Mouse (Mus musculus) gastrocnemius, postnatal 25 days (tissue): ENCODE results near the gene Mad2l1bp. TPM values are rescaled to one million over a fixed set of nuclear protein-coding genes. Genes with fewer than 3 reads are reported as not detected.
A peak's percentile ranks its signal among the peaks of the same experiment; 100 is the strongest.

Experiments used
- DNase-seq: peaks from one replicate; pipeline ENCODE4 v3.0.0; 2022
- long read RNA-seq, 2 experiments: library from polyadenylated mRNA; stranded (forward); transcript quantifications; one replicate each; pipeline ENCODE4 v2.0.0; 2021
- total RNA-seq, 2 experiments: library from RNA; stranded (reverse); gene quantifications; 1 replicate in 1 of 2; 2 replicates in 1 of 2; pipeline ENCODE4 v1.2.3; 2021

Gene Mad2l1bp
- 10 to 100 TPM; 16.5 to 18.3 TPM for total RNA-seq
- long read RNA-seq, experiment 1, transcript Mad2l1bp-201 (3 exons, 1,272 nt): major isoform, 57 of 62 reads
- long read RNA-seq, experiment 1, partial matches to known transcripts: 2 of 62 reads
- long read RNA-seq, experiment 1, other reads (novel, unspliced or antisense): 3 of 62 reads
- long read RNA-seq, experiment 2, transcript Mad2l1bp-201 (3 exons, 1,272 nt): major isoform, 29 of 33 reads
- long read RNA-seq, experiment 2, partial matches to known transcripts: 0 of 33 reads
- long read RNA-seq, experiment 2, other reads (novel, unspliced or antisense): 4 of 33 reads

- DNase-seq: peak; percentile 88
Observed at GRCm38 (mm10) chr17:46152847-46153782, at the start of gene Mad2l1bp. Mad2l1bp (minus strand) TSS chr17:46153553.

- DNase-seq: peak; percentile 9
Observed at GRCm38 (mm10) chr17:46203078-46203477, 49.7 kb upstream of the Mad2l1bp start.

- DNase-seq: peak; percentile 94
Observed at GRCm38 (mm10) chr17:46202421-46203071, 49.2 kb upstream of the Mad2l1bp start, which contains the start of the genes Polh and Xpo5. Polh (minus strand) TSS chr17:46202645. Xpo5 (plus strand) TSS chr17:46202782.

- DNase-seq: no peak
Observed at GRCm38 (mm10) chr17:46201151-46201550, 47.8 kb upstream of the Mad2l1bp start.

GRCm38 (mm10) chr17:46188829-46189228 is 35.5 kb upstream of the Mad2l1bp start:
- no peak for DNase-seq

GRCm38 (mm10) chr17:46182273-46182672 is 28.9 kb upstream of the Mad2l1bp start:
- DNase-seq: no peak

GRCm38 (mm10) chr17:46170538-46170937 is 17.2 kb upstream of the Mad2l1bp start:
- DNase-seq: no peak

GRCm38 (mm10) chr17:46168768-46169167 is 15.4 kb upstream of the Mad2l1bp start:
- no peak for DNase-seq

GRCm38 (mm10) chr17:46168318-46168717 is 15.0 kb upstream of the Mad2l1bp start:
- DNase-seq: no peak

- no peak for DNase-seq
Observed at GRCm38 (mm10) chr17:46167014-46167413, 13.7 kb upstream of the Mad2l1bp start.

- no peak for DNase-seq
Observed at GRCm38 (mm10) chr17:46166270-46166669, 12.9 kb upstream of the Mad2l1bp start.

- DNase-seq: no peak
Observed at GRCm38 (mm10) chr17:46165460-46165859, 12.1 kb upstream of the Mad2l1bp start.

GRCm38 (mm10) chr17:46164791-46165190 is 11.4 kb upstream of the Mad2l1bp start:
- DNase-seq: no peak

GRCm38 (mm10) chr17:46164301-46164700 is 10.9 kb upstream of the Mad2l1bp start:
- DNase-seq: no peak

- DNase-seq: no peak
Observed at GRCm38 (mm10) chr17:46162951-46163421, 9.6 kb upstream of the Mad2l1bp start.

- DNase-seq: no peak
Observed at GRCm38 (mm10) chr17:46162551-46162950, 9.2 kb upstream of the Mad2l1bp start.

- DNase-seq: no peak
Observed at GRCm38 (mm10) chr17:46161710-46162109, 8.4 kb upstream of the Mad2l1bp start.

- DNase-seq: no peak
Observed at GRCm38 (mm10) chr17:46161179-46161578, 7.8 kb upstream of the Mad2l1bp start.

- DNase-seq: peak; percentile 97
Observed at GRCm38 (mm10) chr17:46160686-46161085, 7.3 kb upstream of the Mad2l1bp start, which contains the start of gene Gtpbp2. Gtpbp2 (plus strand) TSS chr17:46161032.

- peak; percentile 90 for DNase-seq
Observed at GRCm38 (mm10) chr17:46160090-46160662, 6.8 kb upstream of the Mad2l1bp start.

GRCm38 (mm10) chr17:46159236-46159635 is 5.9 kb upstream of the Mad2l1bp start:
- DNase-seq: no peak

- no peak for DNase-seq
Observed at GRCm38 (mm10) chr17:46157131-46157530, 3.8 kb upstream of the Mad2l1bp start.
